Mouse (Mus musculus) heart, adult 2 months (tissue): Measurements from ENCODE around the gene Pea15a. TPM values are rescaled to one million over a fixed set of nuclear protein-coding genes. Genes with fewer than 3 reads are reported as not detected.

Experiments
- DNase-seq, 2 experiments: peaks; one replicate each; pipeline ENCODE4 v3.0.0; 2021
- H3K27ac ChIP-seq: fragments of 200-600 bp; 2 replicates; pipeline ENCODE4 v1.8.1; 2022
- H3K27me3 ChIP-seq: fragments of 200-500 bp; 2 replicates; pipeline ENCODE4 v1.6.1; 2012; ENCODE audit warnings: mild to moderate bottlenecking, low read length, inconsistent platforms, mixed read lengths; ENCODE audit not compliant: control insufficient read depth, insufficient read depth
- H3K36me3 ChIP-seq: fragments of 200-500 bp; 2 replicates; pipeline ENCODE4 v1.6.1; 2012; ENCODE audit warnings: low read length, inconsistent platforms; ENCODE audit not compliant: control insufficient read depth, insufficient read depth
- H3K4me1 ChIP-seq: fragments of 200-500 bp; 2 replicates; pipeline ENCODE4 v1.6.1; 2011; ENCODE audit warnings: low read length; ENCODE audit not compliant: control insufficient read depth, insufficient read depth
- H3K4me3 ChIP-seq: fragments of 200-600 bp; 2 replicates; pipeline ENCODE4 v1.8.1; 2022
- H3K79me2 ChIP-seq: fragments of 200-500 bp; replicated peaks from 2 replicates; pipeline ENCODE4 v1.6.1; 2012; ENCODE audit warnings: mild to moderate bottlenecking, inconsistent platforms, low read length, moderate library complexity, mixed read lengths; ENCODE audit not compliant: control insufficient read depth, insufficient read depth
- H3K9ac ChIP-seq: fragments of 200-500 bp; 2 replicates; pipeline ENCODE4 v1.6.1; 2012; ENCODE audit warnings: low read depth, mild to moderate bottlenecking, control low read depth, inconsistent platforms, low read length, mixed read lengths
- CTCF ChIP-seq: fragments of 200-600 bp; IDR thresholded peaks from 2 replicates; pipeline ENCODE4 v1.8.1; 2022; ENCODE audit warnings: antibody characterized with exemption, mild to moderate bottlenecking, moderate library complexity
- EP300 ChIP-seq: fragments of 200-500 bp; IDR thresholded peaks from 2 replicates; pipeline ENCODE4 v1.6.1; 2011; ENCODE audit warnings: low read depth, low read length, control low read depth; ENCODE audit not compliant: insufficient read depth
- POLR2A ChIP-seq: fragments of 200-500 bp; IDR thresholded peaks from 2 replicates; pipeline ENCODE4 v1.6.1; 2011; ENCODE audit warnings: mild to moderate bottlenecking, low read depth, low read length, control low read depth; ENCODE audit not compliant: insufficient read depth
- WGBS: fragments of 180-500 bp; shearing (Covaris S2); methylation state at CpG from one replicate; pipeline ENCODE4 v1.1.7; 2018; 5-methylcytosine and 5-hydroxymethylcytosine counted together
- intact Hi-C: fragments of 180-260 bp; cut with DNase I; formaldehyde crosslinking; loops from one replicate; pipeline ENCODE4 v1.15.1; 2025
- polyA plus RNA-seq: library from polyadenylated mRNA; depleted of rRNA; stranded (reverse); fragments of >200 nt; gene quantifications from 2 replicates; pipeline ENCODE4 v1.2.3, GENCODE M21; 2012; rRNA removed
- total RNA-seq, 2 experiments: library from RNA; stranded (reverse); gene quantifications; 2 replicates each; pipeline ENCODE4 v1.2.3; 2021

Gene Pea15a
- total and polyA plus RNA-seq, 3 experiments: 52.2 to 69.8 (median 56.8) TPM

DNA sequence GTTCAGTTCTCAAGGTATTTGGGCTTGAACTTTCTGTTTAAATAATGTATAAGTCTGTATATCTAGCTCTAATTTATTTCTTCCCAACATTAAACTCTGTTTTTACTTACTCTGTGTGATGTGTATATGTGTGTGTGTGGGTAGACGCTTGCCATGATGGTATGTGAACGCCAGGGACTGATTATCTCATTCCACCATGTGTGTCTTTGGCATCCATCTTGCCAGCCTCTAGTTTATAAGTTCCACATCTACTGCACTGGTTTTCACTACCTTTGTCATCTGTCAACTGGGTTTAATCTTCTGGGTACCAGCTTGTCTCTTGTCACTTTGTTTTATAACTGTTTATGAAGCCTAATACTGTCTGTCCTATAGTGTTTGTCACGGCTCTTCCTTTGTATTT is 51.1 kb downstream of the Pea15a start:
- Histone ChIP-seq H3K27me3 (no peaks in the 10 kb centered on the region), H3K9ac (no peak overlapping the region), H3K4me1 (no peaks in the 10 kb centered on the region; the same call in 1 of the 2 replicates), H3K4me3 (no peak overlapping the region), H3K79me2 (peaks cover 11% of the 10 kb centered on the region), H3K27ac (no peak overlapping the region), H3K36me3 (peaks cover 30% of the 10 kb centered on the region)
- intact Hi-C loops: no loop called here
- WGBS: 84% methylated on average over 3 of the region's 3 CpGs
- TF ChIP-seq CTCF (no peak), EP300 (no peak), POLR2A (no peak)
- DNase-seq: no peak

DNA sequence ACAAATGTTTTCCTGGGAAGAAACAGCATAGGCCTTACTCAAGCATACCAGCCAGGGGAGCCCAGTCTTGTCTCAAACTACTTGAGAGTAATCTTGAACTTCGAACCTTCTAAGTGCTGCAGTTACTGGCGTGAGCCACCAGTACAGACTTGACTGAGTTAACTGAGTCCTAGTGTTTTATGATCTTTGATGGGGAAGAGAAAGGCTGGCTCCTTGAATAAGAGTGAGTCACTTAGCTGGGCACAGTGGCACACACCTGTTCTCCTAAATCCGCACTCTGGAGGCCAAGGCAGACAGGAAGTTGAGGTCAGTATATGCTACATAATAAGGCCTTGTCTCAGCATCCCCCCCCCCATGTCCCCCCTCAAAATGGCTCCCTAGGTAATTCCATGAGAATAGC is 52.1 kb downstream of the Pea15a start:
- 87% methylated on average over 3 of the region's 3 CpGs for WGBS
- TF ChIP-seq CTCF (no peak), POLR2A (no peak), EP300 (no peak)
- H3K79me2 ChIP-seq: peaks cover 11% of the 10 kb centered on the region
- intact Hi-C loops: no loop called here
- H3K27me3 ChIP-seq: no peaks in the 10 kb centered on the region
- DNase-seq: no peak
- H3K4me3 ChIP-seq: no peak overlapping the region
- peaks cover 31% of the 10 kb centered on the region for H3K36me3 ChIP-seq
- no peak overlapping the region for H3K27ac ChIP-seq
- peaks cover 3% of the 10 kb centered on the region; the same call in 1 of the 2 replicates for H3K4me1 ChIP-seq
- no peak overlapping the region for H3K9ac ChIP-seq

DNA sequence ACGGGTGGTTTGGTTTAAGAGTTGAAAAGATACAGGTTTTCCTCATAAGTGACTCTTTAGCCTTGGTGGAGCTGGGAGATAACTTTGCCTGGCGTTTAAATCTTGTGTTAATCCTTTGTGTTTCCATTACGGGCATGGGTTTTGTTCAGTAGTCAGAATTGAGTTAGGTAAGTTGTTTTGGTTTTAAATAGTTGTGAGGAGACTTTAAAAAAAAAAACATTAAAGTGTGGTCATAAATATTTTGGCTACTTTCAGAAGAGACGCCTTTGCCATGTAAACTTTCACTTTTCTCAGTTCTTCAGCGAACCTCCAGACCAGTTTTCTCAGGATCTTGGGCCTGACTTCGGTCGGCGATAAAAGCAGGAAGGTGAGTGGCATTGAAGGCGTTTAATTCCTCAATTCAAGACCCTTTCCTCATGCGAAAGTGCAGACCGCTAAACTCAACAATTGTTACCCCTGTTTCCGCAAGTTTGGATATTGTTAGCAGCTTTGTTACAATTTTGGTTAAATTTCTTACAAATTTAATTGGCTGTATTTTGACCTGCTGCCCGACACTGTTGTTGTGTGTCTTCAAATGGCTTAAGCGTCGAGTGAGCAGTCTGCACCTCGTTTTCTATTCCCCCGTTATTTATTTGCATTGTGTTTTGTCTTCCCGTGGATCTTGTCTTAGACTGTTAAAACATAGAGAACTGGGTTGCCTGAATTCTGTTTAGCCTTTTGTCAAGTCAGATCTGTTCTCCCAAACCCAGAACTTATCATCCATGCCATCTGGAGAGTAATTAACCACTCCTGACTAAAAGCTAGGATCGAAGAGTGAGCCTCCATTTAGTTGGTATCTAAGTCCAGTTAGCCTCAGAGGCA is 57.4 kb downstream of the Pea15a start:
- H3K27ac ChIP-seq: peak overlapping the region; percentile 99
- H3K27me3 ChIP-seq: no peaks in the 10 kb centered on the region
- TF ChIP-seq CTCF (no peak), POLR2A (no peak), EP300 (no peak)
- DNase-seq: no peak
- peak overlapping the region; percentile 100 for H3K9ac ChIP-seq
- H3K4me3 ChIP-seq: peak overlapping the region; percentile 100
- H3K36me3 ChIP-seq: peaks cover 30% of the 10 kb centered on the region
- peaks cover 3% of the 10 kb centered on the region; the same call in 1 of the 2 replicates for H3K4me1 ChIP-seq
- 9% methylated on average over 19 of the region's 19 CpGs for WGBS
- H3K79me2 ChIP-seq: peaks cover 5% of the 10 kb centered on the region
- intact Hi-C loops: loop anchor here (1.0 to 2.0 kb wide), 2 partner anchors 68 to 161 kb away; no protein-coding TSS in a partner anchor

DNA sequence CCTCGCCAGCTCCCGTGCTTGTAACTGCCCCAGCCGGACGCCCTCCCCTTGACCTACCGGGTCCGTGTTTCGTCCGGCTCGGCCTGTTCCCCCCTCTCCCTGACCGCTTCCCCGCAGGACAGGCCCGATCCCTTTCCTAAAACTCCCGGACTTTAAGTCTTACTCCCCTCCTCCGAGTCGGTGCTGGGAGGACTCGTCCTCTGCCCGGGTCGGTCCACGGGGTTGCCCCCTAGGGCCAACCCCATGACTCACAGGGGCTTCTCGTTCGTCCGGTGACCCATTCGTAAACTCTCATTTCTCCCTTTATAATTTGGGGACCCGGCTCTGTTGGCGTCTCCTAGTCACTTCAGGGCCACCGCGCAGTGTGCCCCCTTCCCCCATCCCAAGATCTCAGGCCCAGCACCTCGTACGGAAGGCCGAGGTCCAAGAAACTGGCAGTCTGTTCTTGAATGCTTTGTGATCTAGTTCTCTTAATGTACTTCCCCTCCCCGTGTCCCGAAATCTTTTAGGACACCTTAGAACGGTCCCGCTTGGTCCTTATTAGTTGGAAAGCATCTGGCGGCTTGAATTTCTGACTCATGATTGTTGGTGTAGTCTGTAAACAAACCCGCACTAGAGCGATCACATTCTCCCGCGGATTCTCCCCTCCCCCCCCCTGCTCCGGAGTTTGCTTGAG is 58.2 kb downstream of the Pea15a start:
- DNase-seq: peak in 1 of 2 experiments; percentile 61
- Histone ChIP-seq H3K27ac (peak overlapping the region; percentile 99), H3K36me3 (peaks cover 24% of the 10 kb centered on the region), H3K79me2 (peaks cover 4% of the 10 kb centered on the region), H3K4me3 (peak overlapping the region; percentile 100), H3K27me3 (no peaks in the 10 kb centered on the region), H3K9ac (peak overlapping the region; percentile 100), H3K4me1 (peaks cover 3% of the 10 kb centered on the region; the same call in 1 of the 2 replicates)
- TF ChIP-seq CTCF: no peak
- no peak for TF ChIP-seq POLR2A
- TF ChIP-seq EP300: no peak
- WGBS: under 1% methylated on average over 40 of the region's 40 CpGs
- intact Hi-C loops: loop anchor here (1.0 to 2.0 kb wide), 2 partner anchors 68 to 162 kb away; no protein-coding TSS in a partner anchor

DNA sequence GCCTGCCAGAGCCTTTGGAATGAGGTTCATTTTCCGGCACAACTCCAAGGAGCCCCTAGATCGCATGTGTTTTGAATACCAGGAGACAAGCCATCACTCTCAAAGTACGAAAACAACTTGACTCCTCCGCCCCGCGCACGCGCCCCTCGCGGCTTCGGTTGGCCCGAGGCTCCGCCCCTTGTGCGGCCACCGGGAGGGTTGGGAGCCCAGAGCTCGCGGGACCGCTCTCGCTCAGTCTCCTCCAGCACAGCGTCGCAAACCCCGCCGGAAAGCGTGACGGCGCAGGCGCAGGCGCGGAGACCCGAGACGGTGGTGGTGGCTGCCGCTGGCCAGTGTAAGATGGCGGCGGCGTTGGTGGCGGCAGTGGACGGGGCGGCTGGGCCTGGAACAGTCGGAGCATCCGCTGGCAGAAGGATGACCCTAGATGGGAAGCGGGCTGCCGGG is 58.7 kb downstream of the Pea15a start, which contains the start of gene Dcaf8:
Gene Dcaf8, plus strand, starts transcription at position 250 of the 444 bp plus-strand sequence.
- Histone ChIP-seq H3K4me3 (peak within 1 kb of the TSS; percentile 100), H3K79me2 (peaks cover 4% of the 10 kb centered on the region), H3K27me3 (no peaks in the 10 kb centered on the region), H3K4me1 (peaks cover 3% of the 10 kb centered on the region; the same call in 1 of the 2 replicates), H3K36me3 (peaks cover 22% of the 10 kb centered on the region), H3K9ac (peak within 1 kb of the TSS; percentile 100), H3K27ac (peak within 1 kb of the TSS; percentile 99)
- peak; percentile 93 for TF ChIP-seq POLR2A
- TF ChIP-seq CTCF: no peak
- TF ChIP-seq EP300: peak; percentile 51; the same call in 1 of the 2 replicates
- WGBS: under 1% methylated on average over 40 of the region's 42 CpGs
- intact Hi-C loops: loop anchor here (1.0 to 2.0 kb wide), 3 partner anchors 21 to 162 kb away; partner anchors contain the start of gene Pex19
- DNase-seq: peak; percentile 98 to 99

Other genes with a start within 250 kb of the Pea15a start
- gene Vangl2, start 178.4 kb downstream of the Pea15a start, total RNA-seq: 1 to 10 TPM; 1.3 TPM
- 1.3 and 1.9 TPM in 2 replicates for gene Vangl2, start 178.4 kb downstream of the Pea15a start, polyA plus RNA-seq
- gene Nhlh1, start 149.2 kb downstream of the Pea15a start, total RNA-seq: not detected
- not detected in 2 replicates for gene Nhlh1, start 149.2 kb downstream of the Pea15a start, polyA plus RNA-seq
- 100 to 1,000 TPM in 1 of 2 experiments, 10 to 100 TPM in 1; 98.5 to 111 TPM for gene Copa, start 124.3 kb downstream of the Pea15a start, total RNA-seq
- gene Copa, start 124.3 kb downstream of the Pea15a start, polyA plus RNA-seq: 42.3 and 59.2 TPM in 2 replicates
- 10 to 100 TPM; 41.5 to 43.2 TPM for gene Ncstn, start 124.0 kb downstream of the Pea15a start, total RNA-seq
- gene Ncstn, start 124.0 kb downstream of the Pea15a start, polyA plus RNA-seq: 63.3 and 78.3 TPM in 2 replicates
- gene Pex19, start 80.0 kb downstream of the Pea15a start, total RNA-seq: 100 to 1,000 TPM; 107 to 125 TPM
- 113 and 175 TPM in 2 replicates for gene Pex19, start 80.0 kb downstream of the Pea15a start, polyA plus RNA-seq
- gene Dcaf8, start 58.7 kb downstream of the Pea15a start, total RNA-seq: 100 to 1,000 TPM; 100 to 116 TPM
- 62.7 and 93.8 TPM in 2 replicates for gene Dcaf8, start 58.7 kb downstream of the Pea15a start, polyA plus RNA-seq
- gene Casq1, start 13.1 kb upstream of the Pea15a start, total RNA-seq: 1 to 10 TPM; 3.3 to 5.6 TPM
- gene Casq1, start 13.1 kb upstream of the Pea15a start, polyA plus RNA-seq: 51.7 and 53.8 TPM in 2 replicates
- not detected for gene Atp1a4, start 51.6 kb upstream of the Pea15a start, total RNA-seq
- 0.10 and 0.35 TPM in 2 replicates for gene Atp1a4, start 51.6 kb upstream of the Pea15a start, polyA plus RNA-seq
- gene Igsf8, start 54.8 kb upstream of the Pea15a start, total RNA-seq: 10 to 100 TPM; 10.9 to 13.5 TPM
- gene Igsf8, start 54.8 kb upstream of the Pea15a start, polyA plus RNA-seq: 25.9 and 39.9 TPM in 2 replicates
- 100 to 1,000 TPM; 462 to 588 TPM for gene Atp1a2, start 91.3 kb upstream of the Pea15a start, total RNA-seq
- 319 and 349 TPM in 2 replicates for gene Atp1a2, start 91.3 kb upstream of the Pea15a start, polyA plus RNA-seq
- gene Kcnj9, start 122.5 kb upstream of the Pea15a start, total RNA-seq: not detected
- gene Kcnj9, start 122.5 kb upstream of the Pea15a start, polyA plus RNA-seq: 0.04 and 0.06 TPM in 2 replicates
- gene Kcnj10, start 134.4 kb upstream of the Pea15a start, total RNA-seq: under 1 TPM; 0.07 to 0.08 TPM
- 0.26 and 0.27 TPM in 2 replicates for gene Kcnj10, start 134.4 kb upstream of the Pea15a start, polyA plus RNA-seq
- 1 to 10 TPM; 3.8 to 4.2 TPM for gene Pigm, start 169.7 kb upstream of the Pea15a start, total RNA-seq
- 3.3 and 3.7 TPM in 2 replicates for gene Pigm, start 169.7 kb upstream of the Pea15a start, polyA plus RNA-seq